Mouse (Mus musculus): ENCODE measurements at regions not wholly inside any gene's neighbourhood (a gene's known extent, or its start where the extent isn't known, plus 50 kb on each side); places are given as distances from the start of the nearest gene placed in this dataset.

DNA sequence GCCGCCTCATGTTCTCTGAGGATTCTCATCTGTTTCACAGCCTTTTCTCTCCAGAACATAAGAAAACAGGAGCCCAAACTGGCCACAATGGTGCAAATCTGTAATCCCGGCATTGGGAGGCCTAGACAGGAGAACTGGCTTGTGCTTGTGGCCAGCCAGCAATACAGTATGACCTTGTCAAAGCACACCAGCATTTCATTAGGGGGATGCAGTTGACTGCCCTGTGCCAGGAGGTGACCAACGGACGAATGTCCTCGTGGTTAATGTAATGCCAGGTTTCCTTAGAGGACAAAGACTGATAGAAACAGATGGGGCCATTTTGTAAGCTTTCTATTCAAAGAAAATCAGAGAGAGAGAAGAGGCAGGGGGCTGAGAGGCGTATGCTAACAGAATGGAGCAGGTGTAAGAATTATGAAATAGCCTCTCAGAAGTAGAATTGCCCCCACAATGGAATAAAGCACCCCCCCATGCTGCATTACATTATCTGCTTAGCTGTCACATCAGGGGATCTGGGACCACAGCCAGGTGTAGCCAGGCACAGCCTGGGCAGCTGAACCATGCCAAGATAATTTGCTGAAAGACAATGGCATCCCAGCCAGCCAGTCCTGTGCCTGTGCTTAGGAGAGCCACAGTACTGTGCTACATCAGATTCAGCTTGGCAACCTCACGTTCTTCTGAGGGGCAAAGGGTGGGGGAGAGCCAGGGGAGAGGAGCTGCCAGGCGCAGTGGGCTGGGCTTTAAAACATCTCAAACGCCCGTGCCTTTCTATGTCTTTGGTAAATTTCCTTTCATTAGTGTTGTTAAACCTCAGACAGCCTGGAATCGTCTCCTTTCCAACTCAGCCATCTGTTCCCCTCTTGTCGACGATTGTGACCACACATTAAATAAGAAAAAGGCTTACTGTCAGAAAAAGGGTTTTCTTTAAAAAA lies 167.9 kb downstream of the Gm19410 start:
- peak; percentile 72 to 80 for DNase-seq (ENCODE audit: low spot score in 2 of 2)
- intact Hi-C loops (cut with DNase I): loop anchor here (5.0 to 10.0 kb wide), 2 partner anchors 84 to 251 kb away; no protein-coding TSS in a partner anchor

DNA sequence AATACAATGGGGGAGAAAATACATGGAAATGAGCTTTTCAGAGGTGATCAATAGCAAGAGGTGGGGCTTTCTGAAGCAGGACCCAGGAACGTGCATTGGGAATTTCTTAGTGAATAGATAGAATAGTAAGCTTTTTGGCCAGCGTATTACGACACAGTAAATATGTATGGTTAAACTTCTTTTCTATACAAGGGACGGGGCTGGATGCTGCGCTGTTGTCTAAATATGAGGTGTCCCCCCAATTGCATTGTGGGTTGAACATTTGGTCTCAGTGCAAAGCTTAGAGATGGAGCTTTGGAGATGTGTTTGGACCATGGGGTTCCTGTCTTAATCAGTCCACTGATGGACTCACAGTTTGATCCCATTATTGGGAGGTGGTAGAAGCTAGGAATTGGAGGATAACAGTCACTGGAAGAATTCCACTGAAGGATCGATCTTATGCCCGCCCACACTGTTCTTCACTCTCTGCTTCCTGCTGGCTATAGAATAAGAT lies 168.6 kb downstream of the Gm19410 start:
- DNase-seq (ENCODE audit: low spot score in 2 of 2): peak in 1 of 2 experiments; percentile 13
- intact Hi-C loops (cut with DNase I): loop anchor here (5.0 to 10.0 kb wide), 2 partner anchors 83 to 251 kb away; no protein-coding TSS in a partner anchor

DNA sequence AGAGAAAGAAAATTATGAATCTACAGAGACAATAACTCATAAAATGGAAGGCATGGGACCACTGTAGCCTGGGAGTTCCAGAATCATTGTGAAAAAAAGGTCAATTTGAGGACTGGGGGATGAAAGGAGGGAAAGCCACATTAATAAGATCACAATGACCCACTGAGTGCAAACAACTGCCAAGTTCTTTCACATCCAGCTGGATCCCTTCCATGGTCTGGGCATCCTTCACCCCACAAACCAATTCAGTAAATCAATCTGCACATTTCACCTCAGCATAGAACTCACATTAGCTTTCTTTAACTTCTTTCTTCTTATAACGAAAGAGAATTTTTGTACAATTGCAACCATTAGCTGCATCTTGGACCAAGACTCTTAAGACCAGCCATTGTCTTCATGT lies 169.4 kb downstream of the Gm19410 start:
- intact Hi-C loops (cut with DNase I): loop anchor here (10.0 kb wide), 1 partner anchor 250 kb away; no protein-coding TSS in a partner anchor
- DNase-seq (ENCODE audit: low spot score in 2 of 2): no peak

DNA sequence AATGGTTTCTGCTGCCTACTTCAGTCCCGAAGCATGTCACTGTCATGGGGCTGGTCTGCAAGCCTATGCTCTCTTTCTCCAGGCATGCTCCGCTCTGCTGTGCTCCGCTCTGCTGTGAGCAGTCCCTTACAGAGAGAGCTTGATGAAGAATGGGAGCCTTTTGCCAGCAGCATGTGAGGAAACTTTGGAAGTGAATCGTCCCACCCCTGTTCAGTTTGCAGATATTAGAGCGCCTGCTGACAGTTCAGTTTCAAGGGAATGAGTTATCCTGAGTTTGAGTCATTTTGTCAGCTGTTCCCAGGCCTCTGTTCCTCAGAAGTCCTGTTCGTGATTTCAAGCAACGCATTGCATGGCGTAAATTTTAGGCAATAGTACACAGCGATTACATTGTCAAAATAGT lies 173.6 kb downstream of the Gm19410 start:
- no peak for DNase-seq (ENCODE audit: low spot score in 2 of 2)
- intact Hi-C loops (cut with DNase I): loop anchor here (10.0 kb wide), 1 partner anchor 246 kb away; no protein-coding TSS in a partner anchor

DNA sequence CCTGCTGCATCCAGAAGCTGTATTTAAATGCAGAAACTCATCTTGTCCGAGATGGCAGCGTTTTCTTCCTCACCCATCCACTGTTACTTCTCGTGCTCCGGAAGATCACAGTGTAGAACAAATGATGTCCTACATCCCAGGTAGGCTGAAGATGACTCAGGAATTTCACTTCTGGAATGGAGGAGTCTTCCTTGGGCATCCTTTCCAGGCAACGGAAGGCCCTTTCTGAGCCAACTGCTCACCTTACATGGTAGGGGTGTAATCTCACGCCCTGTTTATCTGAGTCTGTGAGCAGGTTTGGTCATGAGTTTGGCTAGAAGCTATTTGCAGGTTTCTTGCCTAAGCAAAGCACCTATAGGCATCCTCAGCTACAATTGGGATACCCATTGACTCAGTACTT lies 176.9 kb downstream of the Gm19410 start:
- intact Hi-C loops (cut with DNase I): no loop called here
- no peak for DNase-seq (ENCODE audit: low spot score in 2 of 2)

DNA sequence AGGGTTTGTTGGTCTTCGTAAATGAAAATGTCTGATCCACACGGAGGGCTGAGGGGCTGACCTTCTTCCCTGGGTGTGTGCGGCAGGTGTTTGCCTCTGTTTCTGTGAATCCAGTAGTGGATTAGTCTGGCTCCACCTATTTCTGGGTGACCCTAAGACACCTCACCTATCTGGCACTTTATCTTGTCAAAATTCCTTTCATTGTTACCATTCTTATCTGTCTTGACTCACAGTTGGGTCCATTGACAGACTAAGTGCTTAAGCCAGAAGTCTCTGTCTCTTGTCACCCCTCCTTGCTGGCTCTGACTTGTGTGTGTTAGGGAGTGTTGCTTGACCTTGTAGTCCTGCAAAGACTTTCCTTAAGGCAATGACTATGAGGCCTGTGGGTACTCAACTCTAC lies 178.1 kb downstream of the Gm19410 start:
- no peak for DNase-seq (ENCODE audit: low spot score in 2 of 2)

DNA sequence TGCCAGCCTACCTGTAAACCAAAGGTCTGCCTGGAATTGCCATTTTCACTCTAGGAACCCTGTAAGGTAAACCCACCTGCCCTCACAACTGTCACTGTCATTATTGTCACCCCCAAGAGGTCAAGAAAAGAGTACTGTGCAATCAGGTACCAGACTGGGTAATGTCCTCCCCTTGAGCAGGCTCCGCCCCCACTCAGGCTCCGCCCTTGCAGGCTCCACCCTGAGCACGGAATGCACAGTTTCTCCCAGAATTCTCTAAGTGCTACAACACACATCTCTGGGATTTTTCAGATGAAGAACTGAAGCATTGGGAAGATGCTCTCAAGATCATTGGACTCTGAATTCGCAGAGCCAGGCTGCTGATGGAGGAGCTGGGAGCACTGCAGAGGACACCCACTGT lies 178.9 kb downstream of the Gm19410 start:
- no peak for DNase-seq (ENCODE audit: low spot score in 2 of 2)
- intact Hi-C loops (cut with DNase I): no loop called here

More for the DNA sequence above, 178.1 kb downstream of the Gm19410 start:
- intact Hi-C loops (cut with DNase I): no loop called here

DNA sequence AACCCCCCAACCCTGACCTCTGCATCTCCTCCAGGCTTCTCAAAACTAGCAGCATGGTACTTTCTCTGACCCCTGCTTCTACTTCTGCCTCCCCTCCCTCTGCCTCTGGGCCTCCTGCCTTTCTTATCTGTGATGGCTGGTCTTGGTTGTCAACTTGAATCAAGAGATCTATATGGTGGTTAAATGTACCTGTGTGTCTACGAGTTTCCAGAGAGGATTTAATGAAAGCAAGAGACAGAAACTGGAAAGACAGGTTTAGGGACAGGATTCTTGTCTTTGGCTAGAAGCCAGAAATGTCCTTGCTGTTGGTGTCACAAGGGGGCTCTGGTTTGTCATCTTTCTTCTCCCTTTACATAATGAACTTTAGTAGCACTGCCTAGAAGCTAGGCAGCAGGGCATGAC lies 180.9 kb downstream of the Gm19410 start:
- intact Hi-C loops (cut with DNase I): no loop called here
- no peak for DNase-seq (ENCODE audit: low spot score in 2 of 2)

DNA sequence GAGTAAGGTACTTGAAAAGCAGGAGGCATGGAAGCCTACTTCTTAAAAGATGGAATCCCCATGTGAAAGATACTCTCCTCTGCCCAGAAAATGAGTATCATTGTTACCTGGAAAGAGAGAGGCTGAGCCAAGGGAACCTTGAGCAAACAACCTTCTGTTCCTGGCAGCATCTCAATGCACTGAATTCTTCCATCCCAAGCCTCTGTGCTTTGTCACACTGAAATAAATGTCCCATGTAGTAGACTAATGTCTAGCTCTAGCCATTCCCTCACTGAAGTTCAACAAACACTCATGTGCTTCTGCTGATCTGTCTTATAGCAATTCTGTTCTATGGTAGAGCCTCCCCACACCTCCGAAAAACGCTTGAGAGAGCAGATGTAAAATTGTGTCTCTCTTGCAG lies 182.6 kb downstream of the Gm19410 start:
- intact Hi-C loops (cut with DNase I): no loop called here
- no peak for DNase-seq (ENCODE audit: low spot score in 2 of 2)

DNA sequence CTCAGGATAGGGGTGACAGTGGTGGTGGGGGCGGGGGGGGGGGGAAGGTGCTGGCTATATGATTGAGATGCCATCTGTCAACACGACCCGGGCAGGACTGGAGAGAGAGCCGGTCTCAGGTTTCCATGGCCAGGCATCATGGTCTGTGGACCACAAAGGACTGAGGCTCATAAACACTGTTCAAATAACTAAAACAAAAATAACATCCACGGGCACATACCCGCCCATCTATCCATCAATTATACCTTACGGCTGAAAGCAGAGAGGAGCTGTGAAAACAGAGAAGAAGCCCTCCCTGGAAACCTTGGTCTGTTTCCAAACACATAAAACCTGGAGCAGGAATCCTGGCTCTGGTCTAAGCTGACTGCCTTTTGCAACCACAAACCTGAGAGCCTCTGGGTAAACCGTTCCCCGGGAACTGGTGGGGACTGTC lies 183.2 kb downstream of the Gm19410 start:
- DNase-seq (ENCODE audit: low spot score in 2 of 2): no peak
- intact Hi-C loops (cut with DNase I): no loop called here

DNA sequence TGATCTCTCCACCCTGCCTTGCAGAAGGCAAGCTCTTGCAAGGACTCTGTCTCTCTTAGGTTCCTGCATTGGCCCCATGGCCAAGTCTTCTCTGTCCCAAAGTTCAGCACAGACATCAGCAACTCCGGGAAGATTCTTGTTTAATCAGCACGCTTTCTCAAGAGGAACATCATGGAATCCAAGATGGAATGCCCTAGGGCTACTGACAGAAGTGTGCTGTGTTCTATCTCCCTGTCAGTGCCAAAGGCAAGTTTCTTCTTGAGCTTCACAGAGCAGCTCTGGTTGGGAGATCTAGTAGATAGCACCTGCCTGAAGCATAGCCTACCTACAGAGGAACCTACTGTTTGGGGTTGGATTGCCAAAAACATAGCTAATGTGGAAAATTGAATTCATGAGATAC lies 189.9 kb downstream of the Gm19410 start:
- intact Hi-C loops (cut with DNase I): no loop called here
- DNase-seq (ENCODE audit: low spot score in 2 of 2): no peak

DNA sequence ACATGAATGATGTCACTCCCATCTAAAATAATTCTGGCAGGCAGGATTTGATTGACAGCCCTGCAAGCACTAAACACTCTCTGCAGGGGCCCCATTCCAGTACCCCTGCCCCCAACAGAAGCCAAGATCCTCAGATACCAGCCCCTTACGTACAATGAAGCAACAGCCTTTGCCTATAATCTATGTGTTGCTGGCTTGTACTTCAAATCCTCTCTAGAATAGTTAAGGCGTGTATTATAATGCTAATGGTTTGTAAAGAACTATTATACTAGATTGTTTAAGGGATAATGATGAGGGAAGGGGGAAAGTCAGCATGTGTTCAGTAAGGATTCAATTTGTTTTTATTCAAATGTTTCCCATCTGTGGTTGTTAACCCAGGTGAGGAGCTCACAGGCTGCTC lies 190.7 kb downstream of the Gm19410 start:
- intact Hi-C loops (cut with DNase I): no loop called here
- no peak for DNase-seq (ENCODE audit: low spot score in 2 of 2)

DNA sequence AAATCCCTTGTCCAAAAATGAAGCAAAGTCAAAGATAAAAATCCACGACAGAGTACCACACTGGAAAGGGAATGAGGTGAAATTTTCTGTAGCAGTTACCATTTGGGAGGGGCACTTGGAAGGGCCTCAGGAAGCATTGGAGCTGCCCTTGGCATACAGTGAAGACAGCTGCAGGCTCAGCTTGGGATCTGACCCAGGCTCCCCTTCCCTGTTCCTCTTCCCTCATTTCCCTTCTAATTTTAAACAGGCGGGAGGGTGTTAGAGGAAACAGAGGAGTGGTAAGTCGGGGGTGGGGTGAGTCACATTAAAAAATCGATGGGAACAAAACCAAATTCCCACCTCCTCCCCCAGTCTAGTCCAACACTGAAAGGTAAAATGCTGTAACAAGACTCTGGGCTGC lies 193.6 kb downstream of the Gm19410 start:
- intact Hi-C loops (cut with DNase I): no loop called here
- DNase-seq (ENCODE audit: low spot score in 2 of 2): no peak

DNA sequence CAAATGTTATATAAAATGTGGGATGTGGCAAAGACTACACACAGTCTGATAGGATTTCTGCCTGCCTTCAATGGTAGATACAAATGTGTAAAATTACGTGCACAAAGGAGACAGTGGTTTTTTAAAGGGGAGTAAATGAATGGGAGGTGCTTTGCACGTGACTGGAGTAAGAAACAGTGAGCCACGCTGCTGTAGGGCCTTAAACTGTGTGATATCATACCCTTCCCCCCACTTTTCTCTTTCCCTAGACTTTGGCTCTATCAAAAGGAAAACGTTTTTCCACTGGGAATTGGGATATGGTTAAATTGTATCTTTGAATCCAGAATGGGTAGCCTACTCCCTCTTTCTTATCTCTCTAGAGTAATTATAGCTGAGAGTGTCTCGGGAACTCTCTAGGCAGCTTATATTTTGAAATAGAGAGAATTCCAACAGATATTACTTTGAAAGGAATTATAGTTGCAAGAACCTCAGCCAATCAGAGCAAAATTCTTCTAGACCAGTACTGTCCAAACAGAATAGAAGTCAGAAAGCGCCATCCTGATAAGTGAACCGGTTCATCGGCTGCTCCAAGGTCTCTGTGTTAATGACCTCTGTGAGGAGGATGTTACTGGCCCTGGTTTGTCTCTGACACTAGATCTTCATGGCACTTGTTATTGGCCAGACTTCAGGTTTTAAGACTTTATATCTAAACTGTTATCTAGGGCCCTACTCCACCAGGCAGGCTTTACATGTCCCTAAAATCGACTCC lies 195.5 kb downstream of the Gm19410 start:
- DNase-seq (ENCODE audit: low spot score in 2 of 2): no peak
- intact Hi-C loops (cut with DNase I): no loop called here

DNA sequence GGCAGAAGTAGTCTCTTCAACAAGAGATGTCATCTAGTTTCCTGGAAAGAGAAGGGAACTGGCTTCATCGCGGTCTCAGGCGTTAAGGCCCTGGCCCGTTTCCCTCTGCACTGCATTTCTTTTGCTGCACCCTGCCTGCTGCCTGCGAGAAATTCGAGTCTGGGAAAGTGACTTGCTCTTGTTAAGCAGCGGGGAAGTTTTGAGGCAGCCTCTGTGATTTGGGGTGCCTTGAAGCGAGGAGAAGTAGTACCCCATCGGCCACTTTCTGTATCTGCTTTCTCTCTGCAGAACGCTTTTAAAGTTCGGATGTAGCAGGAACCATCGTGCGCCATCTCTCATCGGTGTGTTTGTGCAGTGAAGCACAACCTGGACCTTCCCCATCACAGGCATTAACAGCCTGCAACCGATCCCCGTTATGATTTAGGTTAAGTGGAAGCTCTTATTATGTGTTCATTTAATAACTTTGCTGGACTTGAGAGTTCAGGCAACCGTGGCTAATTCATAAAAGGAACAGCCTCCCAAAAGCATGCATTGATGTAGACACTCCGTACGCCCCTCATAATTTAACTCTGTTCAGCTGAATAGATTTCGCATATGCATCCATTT lies 196.1 kb downstream of the Gm19410 start:
- no peak for DNase-seq (ENCODE audit: low spot score in 2 of 2)
- intact Hi-C loops (cut with DNase I): no loop called here

DNA sequence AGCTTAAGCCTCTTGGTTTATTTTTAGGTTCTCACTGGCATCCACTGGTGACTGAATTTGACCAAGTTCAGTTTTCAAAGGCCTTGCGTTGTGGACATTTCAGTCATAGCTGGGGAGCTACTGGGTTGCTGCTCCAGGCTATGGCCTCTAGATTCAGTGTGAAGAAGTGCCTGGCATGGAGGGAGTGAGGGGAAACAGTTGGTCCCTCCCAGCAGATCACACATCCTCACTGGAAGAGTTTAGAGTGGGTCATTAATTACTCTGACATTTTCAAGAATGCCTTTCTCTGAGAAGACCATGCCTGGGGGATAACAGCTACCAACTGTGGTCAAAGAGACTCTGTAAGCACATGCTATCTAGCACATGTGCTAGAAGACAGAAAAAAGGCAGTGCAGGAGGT lies 199.3 kb downstream of the Gm19410 start:
- intact Hi-C loops (cut with DNase I): no loop called here
- no peak for DNase-seq (ENCODE audit: low spot score in 2 of 2)

DNA sequence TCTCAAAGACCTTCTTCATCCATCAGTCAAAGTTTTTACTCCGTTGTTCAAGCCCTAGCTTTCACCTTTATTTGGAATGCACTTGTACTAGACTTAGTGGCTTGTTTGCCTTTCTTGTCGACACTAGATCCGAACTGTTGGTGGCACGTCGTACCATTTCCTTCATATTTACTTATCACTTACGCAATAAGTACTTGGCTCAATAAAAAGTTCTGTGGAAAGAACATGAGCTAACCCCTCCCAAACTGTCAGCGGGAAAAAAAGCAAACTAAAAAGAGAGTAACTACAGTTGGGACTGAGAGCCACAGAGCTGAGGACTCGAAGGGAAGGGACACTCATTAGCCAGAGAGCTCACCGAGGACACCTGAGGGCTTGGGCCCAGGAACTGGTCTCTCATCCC lies 202.8 kb downstream of the Gm19410 start:
- DNase-seq (ENCODE audit: low spot score in 2 of 2): no peak
- intact Hi-C loops (cut with DNase I): no loop called here

DNA sequence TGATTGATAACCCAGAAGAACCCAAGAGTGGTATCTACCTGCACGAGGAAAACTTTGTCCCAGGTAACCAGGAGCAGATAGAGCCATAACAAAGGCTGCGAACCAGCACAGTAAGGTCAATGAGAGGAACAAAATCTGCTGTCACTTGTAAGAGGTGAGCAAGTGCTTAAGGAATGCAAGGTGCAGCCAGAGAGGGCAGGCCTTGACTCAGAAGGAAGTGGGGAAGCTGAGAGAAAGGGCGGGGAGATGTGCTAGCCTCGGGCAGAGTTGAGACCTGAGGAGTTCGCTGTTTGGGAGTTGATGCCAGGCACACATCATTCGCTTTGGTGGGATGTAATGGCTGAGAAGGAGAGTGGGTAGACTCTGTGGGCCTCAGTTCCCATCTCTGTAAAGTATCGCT lies 205.5 kb downstream of the Gm19410 start:
- no peak for DNase-seq (ENCODE audit: low spot score in 2 of 2)
- intact Hi-C loops (cut with DNase I): no loop called here

DNA sequence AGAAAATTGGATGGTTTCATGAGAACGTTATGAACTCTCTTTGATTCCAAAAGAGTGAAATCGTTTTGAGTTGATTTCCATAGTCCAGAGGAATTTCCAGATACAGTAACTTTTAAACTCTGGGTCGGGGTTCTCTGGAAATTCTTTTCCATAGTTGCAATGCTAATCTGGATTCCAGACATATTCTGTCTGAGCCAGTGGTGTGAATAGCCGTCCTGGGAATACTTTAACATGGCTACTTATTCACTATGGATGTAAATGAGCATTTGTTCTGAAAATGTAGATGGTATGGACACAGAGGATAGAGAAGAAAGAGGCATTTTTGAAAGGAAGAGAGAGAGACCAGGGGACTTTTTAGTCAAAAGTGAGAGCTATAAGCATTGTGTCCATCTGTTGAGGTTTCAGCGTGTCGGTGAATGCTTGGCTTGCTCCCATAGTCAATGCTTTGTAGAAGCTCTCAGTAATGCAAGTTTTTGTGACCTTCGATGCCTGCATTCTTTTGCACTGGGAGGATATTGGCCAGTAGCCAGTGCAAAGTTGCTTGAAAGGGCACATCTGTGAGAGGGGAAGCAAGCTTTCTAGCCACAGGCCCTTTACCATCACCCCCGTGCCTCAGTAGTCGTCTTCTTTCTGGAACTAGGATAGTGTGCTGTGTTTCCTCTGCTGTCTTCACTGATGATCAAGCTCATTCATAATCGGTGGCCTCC lies 208.9 kb downstream of the Gm19410 start:
- intact Hi-C loops (cut with DNase I): no loop called here
- DNase-seq (ENCODE audit: low spot score in 2 of 2): no peak

Measured in left cerebral cortex, postnatal 36 days (tissue).